Mouse (Mus musculus): ENCODE measurements around the gene Cox4i1. TPM values are rescaled to one million over a fixed set of nuclear protein-coding genes. Genes with fewer than 3 reads are reported as not detected.
A peak's percentile ranks its signal among the peaks of the same experiment; 100 is the strongest.

Gene Cox4i1
- polyA plus RNA-seq, 1 experiment from 2014 or later, result 920 TPM

DNA sequence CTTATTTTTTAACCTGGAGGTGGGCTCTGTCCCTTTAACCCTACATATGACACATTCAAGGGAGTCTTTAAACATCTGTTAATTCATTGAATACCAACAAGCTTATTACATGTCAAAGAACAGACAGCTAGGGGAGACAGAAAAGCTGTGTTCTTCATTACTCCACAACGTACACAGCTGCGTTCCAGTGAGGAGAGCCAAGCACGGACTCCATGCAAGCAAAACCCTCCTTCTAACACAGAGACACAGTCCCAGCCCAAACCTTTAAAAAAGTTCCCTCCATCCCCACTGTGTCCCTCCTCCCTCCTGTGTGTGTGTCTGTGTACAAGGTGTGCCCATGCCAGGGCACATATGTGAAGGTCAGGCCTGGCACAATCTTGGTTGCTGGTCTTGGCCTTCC lies 38.2 kb downstream of the Cox4i1 start:
- no peak overlapping the region for H3K9ac ChIP-seq (ENCODE audit: low read length)
- H3K27ac ChIP-seq (ENCODE audit: low read depth, low read length), result no peak overlapping the region
- ATAC-seq (ENCODE audit: insufficient read depth, low FRiP score, low TSS enrichment) (no peak), DNase-seq (ENCODE audit: low spot score) (no peak)
- no peaks in the 10 kb centered on the region for H3K4me1 ChIP-seq (ENCODE audit: control insufficient read depth, insufficient read depth, low read length)
- no peak overlapping the region for H3K4me2 ChIP-seq (ENCODE audit: low read depth)
- 86% methylated on average over 3 of the region's 3 CpGs for WGBS
- H3K9me3 ChIP-seq (ENCODE audit: control insufficient read depth, low read length), result no peaks in the 10 kb centered on the region
- H3K27me3 ChIP-seq (ENCODE audit: control insufficient read depth, insufficient read depth, low read length), result no peaks in the 10 kb centered on the region
- no peaks in the 10 kb centered on the region for H3K36me3 ChIP-seq (ENCODE audit: control insufficient read depth, insufficient read depth, low read length)
- no peak overlapping the region for H3K4me3 ChIP-seq (ENCODE audit: low read depth, low read length)

DNA sequence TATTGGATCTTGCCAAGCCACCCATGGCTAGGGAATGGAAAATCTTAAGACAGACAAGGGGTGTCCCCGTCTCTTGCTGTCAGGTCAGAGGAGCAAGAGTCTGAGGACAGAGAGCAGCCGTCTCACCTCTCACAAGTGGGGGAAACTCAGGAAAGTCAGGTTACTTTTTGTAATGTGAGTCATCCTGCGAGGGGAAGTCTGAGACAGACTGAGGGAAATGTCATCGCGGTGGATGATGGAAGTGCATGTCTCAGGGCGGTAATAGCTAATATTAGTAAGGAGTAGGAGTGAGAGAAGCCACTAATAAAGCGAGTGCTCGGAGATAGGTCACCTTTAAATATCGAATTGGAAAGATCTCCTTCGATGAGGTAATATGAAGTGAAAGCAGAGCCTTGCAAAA lies 41.2 kb downstream of the Cox4i1 start:
- H3K9ac ChIP-seq (ENCODE audit: low read length), result no peak overlapping the region
- ATAC-seq (ENCODE audit: insufficient read depth, low FRiP score, low TSS enrichment) (no peak), DNase-seq (ENCODE audit: low spot score) (no peak)
- no peaks in the 10 kb centered on the region for H3K4me1 ChIP-seq (ENCODE audit: control insufficient read depth, insufficient read depth, low read length)
- no peak overlapping the region for H3K4me2 ChIP-seq (ENCODE audit: low read depth)
- no peaks in the 10 kb centered on the region for H3K9me3 ChIP-seq (ENCODE audit: control insufficient read depth, low read length)
- no peaks in the 10 kb centered on the region for H3K27me3 ChIP-seq (ENCODE audit: control insufficient read depth, insufficient read depth, low read length)
- H3K36me3 ChIP-seq (ENCODE audit: control insufficient read depth, insufficient read depth, low read length), result no peaks in the 10 kb centered on the region
- H3K27ac ChIP-seq (ENCODE audit: low read depth, low read length), result no peak overlapping the region
- WGBS, result 85% methylated on average over 10 of the region's 10 CpGs
- H3K4me3 ChIP-seq (ENCODE audit: low read depth, low read length), result no peak overlapping the region

DNA sequence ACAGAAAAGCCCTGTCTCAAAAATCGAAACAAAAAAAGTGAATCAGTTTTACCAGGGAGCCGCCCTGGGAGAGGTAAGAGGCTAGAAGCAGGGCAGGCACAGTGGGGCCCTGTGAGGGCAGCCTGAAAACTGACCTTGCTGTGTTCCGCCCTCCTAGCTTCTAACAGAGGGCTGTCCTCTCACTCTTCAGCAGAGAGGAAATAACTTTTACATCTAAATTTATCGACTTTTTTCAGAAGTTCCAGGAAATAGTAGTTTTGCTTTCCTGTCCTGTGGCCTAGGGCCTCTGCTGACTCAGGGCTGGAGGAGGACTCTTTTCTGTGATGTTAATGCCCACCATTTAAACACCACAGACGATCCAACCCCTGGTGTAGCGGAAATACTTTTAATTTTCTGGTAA lies 47.2 kb downstream of the Cox4i1 start:
- WGBS, result 89% methylated on average over 6 of the region's 6 CpGs
- no peaks in the 10 kb centered on the region for H3K36me3 ChIP-seq (ENCODE audit: control insufficient read depth, insufficient read depth, low read length)
- H3K4me3 ChIP-seq (ENCODE audit: low read depth, low read length), result no peak overlapping the region
- no peak for DNase-seq (ENCODE audit: low spot score)
- no peaks in the 10 kb centered on the region for H3K27me3 ChIP-seq (ENCODE audit: control insufficient read depth, insufficient read depth, low read length)
- no peak overlapping the region for H3K9ac ChIP-seq (ENCODE audit: low read length)
- H3K27ac ChIP-seq (ENCODE audit: low read depth, low read length), result no peak overlapping the region
- H3K4me1 ChIP-seq (ENCODE audit: control insufficient read depth, insufficient read depth, low read length), result no peaks in the 10 kb centered on the region
- no peak overlapping the region for H3K4me2 ChIP-seq (ENCODE audit: low read depth)
- ATAC-seq (ENCODE audit: insufficient read depth, low FRiP score, low TSS enrichment), result no peak
- no peaks in the 10 kb centered on the region for H3K9me3 ChIP-seq (ENCODE audit: control insufficient read depth, low read length)

DNA sequence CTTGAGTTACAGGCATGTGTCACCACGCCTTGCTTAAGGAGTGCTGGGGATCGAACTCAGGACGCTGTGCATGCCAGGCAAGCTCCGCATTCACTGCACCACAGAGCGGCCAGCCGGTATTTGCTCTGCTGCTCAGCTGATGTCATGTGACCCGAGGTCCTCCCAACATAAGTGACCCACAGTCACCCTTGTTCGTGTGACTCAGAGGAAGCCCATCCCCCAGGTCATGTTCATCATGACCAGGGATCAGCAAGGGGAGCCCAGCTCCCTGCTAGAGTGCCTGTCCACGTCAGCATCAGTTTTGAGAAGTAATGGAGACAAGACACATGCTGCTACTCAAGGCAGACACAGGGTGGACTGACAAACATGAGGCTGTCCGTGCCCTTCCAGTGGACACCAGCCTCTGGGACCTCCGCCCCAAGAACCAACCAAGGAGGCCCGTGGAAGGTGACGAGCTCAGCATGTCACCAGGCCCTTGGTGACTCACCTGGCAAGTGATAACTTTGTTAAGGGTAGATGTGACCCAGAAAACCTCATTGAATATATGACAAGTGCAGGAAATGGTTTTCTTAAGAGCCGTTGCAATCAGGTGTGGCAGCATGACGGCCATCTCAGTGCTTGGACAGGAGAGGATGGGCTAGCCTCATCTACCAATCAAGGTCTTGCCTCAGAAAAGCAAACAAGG lies 48.1 kb downstream of the Cox4i1 start:
- Histone ChIP-seq H3K4me2 (ENCODE audit: low read depth) (no peak overlapping the region), H3K27ac (ENCODE audit: low read depth, low read length) (no peak overlapping the region), H3K9me3 (ENCODE audit: control insufficient read depth, low read length) (no peaks in the 10 kb centered on the region), H3K4me3 (ENCODE audit: low read depth, low read length) (no peak overlapping the region), H3K9ac (ENCODE audit: low read length) (no peak overlapping the region), H3K27me3 (ENCODE audit: control insufficient read depth, insufficient read depth, low read length) (no peaks in the 10 kb centered on the region), H3K4me1 (ENCODE audit: control insufficient read depth, insufficient read depth, low read length) (no peaks in the 10 kb centered on the region), H3K36me3 (ENCODE audit: control insufficient read depth, insufficient read depth, low read length) (no peaks in the 10 kb centered on the region)
- 82% methylated on average over 15 of the region's 15 CpGs for WGBS
- peak; percentile 8 for DNase-seq (ENCODE audit: low spot score)
- no peak for ATAC-seq (ENCODE audit: insufficient read depth, low FRiP score, low TSS enrichment)

DNA sequence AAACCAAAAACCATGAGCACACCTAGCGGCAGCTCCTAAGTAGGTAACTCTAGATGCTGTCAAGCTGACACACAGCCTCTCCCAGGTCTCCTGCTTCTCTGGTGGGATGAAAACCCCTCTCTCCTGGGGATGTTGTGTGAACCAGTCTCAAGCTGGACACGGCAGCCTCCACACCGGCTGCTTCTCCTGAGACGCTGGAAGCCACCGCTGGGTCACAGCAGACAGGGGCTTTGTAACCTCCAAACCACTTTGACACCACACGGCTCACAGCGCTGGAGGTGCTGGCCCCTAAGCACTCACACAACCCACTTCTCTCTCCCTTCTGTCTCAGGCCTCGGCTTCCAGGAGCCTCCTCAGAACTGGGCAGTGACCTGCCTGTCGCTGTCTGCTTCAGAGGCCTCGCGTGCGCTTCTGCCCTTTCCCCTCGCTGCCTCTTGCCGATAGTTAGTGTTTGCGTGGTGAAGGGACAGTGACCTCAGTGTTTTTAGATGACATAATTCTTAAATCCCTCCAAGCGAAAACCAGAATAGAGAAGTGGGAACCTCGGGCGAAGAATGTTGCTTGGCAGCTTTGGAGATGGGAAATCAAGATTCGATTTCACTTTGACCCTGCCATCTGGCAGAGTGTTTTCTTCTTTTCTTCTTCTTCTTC lies 51.7 kb downstream of the Cox4i1 start:
- 69% methylated on average over 19 of the region's 19 CpGs for WGBS
- Histone ChIP-seq H3K4me1 (ENCODE audit: control insufficient read depth, insufficient read depth, low read length) (no peaks in the 10 kb centered on the region), H3K27ac (ENCODE audit: low read depth, low read length) (no peak overlapping the region), H3K4me3 (ENCODE audit: low read depth, low read length) (no peak overlapping the region), H3K9me3 (ENCODE audit: control insufficient read depth, low read length) (no peaks in the 10 kb centered on the region), H3K4me2 (ENCODE audit: low read depth) (no peak overlapping the region), H3K27me3 (ENCODE audit: control insufficient read depth, insufficient read depth, low read length) (no peaks in the 10 kb centered on the region), H3K36me3 (ENCODE audit: control insufficient read depth, insufficient read depth, low read length) (no peaks in the 10 kb centered on the region), H3K9ac (ENCODE audit: low read length) (no peak overlapping the region)
- ATAC-seq (ENCODE audit: insufficient read depth, low FRiP score, low TSS enrichment) (no peak), DNase-seq (ENCODE audit: low spot score) (no peak)

DNA sequence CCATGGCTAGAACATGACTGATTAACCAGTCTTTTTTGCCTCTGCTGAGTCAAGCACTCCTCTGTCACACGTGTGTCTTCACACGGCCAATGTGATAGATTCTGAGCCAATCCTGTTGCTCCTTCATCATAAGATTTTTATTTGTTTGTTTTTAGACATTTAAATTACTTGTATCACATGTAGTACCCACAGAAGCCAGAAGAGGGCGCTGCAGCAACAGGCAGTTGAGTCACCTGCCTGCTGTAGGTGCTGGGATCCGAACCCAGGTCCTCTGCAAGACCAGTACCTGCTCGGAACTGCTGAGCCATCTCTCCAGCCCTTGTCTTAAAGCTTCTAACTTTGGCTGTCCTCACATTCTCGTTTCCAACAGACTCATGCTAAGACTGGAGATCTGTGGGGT lies 55.0 kb downstream of the Cox4i1 start:
- DNase-seq (ENCODE audit: low spot score), result no peak
- no peak for ATAC-seq (ENCODE audit: insufficient read depth, low FRiP score, low TSS enrichment)
- no peaks in the 10 kb centered on the region for H3K27me3 ChIP-seq (ENCODE audit: control insufficient read depth, insufficient read depth, low read length)
- H3K4me1 ChIP-seq (ENCODE audit: control insufficient read depth, insufficient read depth, low read length), result no peaks in the 10 kb centered on the region
- H3K9ac ChIP-seq (ENCODE audit: low read length), result no peak overlapping the region
- H3K27ac ChIP-seq (ENCODE audit: low read depth, low read length), result no peak overlapping the region
- H3K4me3 ChIP-seq (ENCODE audit: low read depth, low read length), result no peak overlapping the region
- H3K4me2 ChIP-seq (ENCODE audit: low read depth), result no peak overlapping the region
- whole genome bisulfite sequencing, result 74% methylated on average over 6 of the region's 6 CpGs
- H3K9me3 ChIP-seq (ENCODE audit: control insufficient read depth, low read length), result no peaks in the 10 kb centered on the region
- H3K36me3 ChIP-seq (ENCODE audit: control insufficient read depth, insufficient read depth, low read length), result no peaks in the 10 kb centered on the region

Other genes starting within 250 kb of the Cox4i1 start
- gene Gins2, start 78.9 kb upstream of the Cox4i1 start, polyA plus RNA-seq (2014; fragmentation: Nextera tagmentation; extraction: Ambion mirVana), result 101 and 109 TPM in 2 replicates
- gene 1190005I06Rik, start 20.6 kb upstream of the Cox4i1 start, polyA plus RNA-seq (2014; fragmentation: Nextera tagmentation; extraction: Ambion mirVana), result 2.5 and 2.6 TPM in 2 replicates
- gene Gm27021, start 143 bp upstream of the Cox4i1 start, polyA plus RNA-seq (2014; fragmentation: Nextera tagmentation; extraction: Ambion mirVana), result 2.3 and 2.5 TPM in 2 replicates
- gene Emc8, start 351 bp downstream of the Cox4i1 start, polyA plus RNA-seq (2014; fragmentation: Nextera tagmentation; extraction: Ambion mirVana), result 274 and 290 TPM in 2 replicates
- 3.6 and 3.8 TPM in 2 replicates for gene Irf8, start 68.1 kb downstream of the Cox4i1 start, polyA plus RNA-seq (2014; fragmentation: Nextera tagmentation; extraction: Ambion mirVana)